Mouse (Mus musculus) liver, postnatal 0 days (tissue): ENCODE measurements around the gene Myo5a.
A peak's percentile ranks its signal among the peaks of the same experiment; 100 is the strongest.

Experiments
- CTCF ChIP-seq: sonication (generic); IDR thresholded peaks from 2 replicates; pipeline ENCODE4 v1.5.1; 2016; ENCODE audit warnings: antibody characterized with exemption, low read depth
- EP300 ChIP-seq: IDR thresholded peaks from 2 replicates; pipeline ENCODE4 v1.6.1; 2016; ENCODE audit warnings: antibody characterized with exemption, low read depth, mild to moderate bottlenecking

GRCm38 (mm10) chr9:75033141-75033540, 37.7 kb upstream of the Myo5a start:
- no peak for TF ChIP-seq EP300
- peak; percentile 53 for TF ChIP-seq CTCF
